Mouse (Mus musculus): ENCODE measurements around the gene Otud7b.

The Otud7b gene

DNA sequence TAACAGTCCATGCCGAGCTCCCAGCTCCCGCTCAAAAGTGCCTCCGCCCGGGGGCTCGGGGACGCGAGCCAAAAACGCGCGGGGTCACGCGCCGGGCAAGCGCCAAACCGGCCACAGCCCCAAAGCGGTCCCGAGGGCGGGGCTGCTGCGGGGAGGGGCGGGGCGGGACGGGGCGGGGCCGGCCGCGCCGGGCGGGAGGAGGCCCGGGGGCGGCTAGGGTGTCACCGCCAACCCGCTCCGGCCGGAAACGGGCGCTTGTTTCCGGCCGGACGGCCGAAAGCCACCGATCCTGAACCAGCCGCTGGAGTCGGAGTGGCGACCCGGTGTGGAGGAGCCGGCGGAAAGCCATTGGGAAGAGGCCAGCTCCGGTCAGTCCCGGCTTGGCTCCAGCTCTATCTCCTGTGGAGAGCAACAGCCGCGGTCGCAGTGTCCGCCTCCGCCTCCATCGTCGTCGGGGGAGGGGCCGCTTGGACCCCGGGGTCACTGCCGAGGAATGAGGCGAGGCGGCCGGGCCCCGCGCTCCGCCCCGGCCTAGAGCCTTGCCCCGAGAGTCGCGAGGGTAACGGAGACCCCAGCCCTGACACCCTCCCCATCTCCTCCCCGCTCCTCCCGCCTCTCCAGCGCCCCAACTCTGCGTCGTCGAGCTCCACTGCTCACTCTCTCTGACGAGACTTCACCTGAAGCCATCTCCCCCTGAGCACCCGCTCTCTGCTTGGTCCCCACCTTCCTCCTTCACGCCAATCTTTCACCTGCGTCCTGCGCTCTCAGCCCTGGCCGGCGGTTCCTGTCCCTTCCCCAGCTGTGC lies at the start of gene Otud7b:
TSS of gene Otud7b (plus strand) at position 267 of the 805 bp plus-strand sequence.
- DNase-seq (ENCODE audit: low spot score in 2 of 2): peak; percentile 64

- DNase-seq (ENCODE audit: low spot score in 2 of 2): no peak
Observed at GRCm38 (mm10) chr3:96055294-96055693, 49.0 kb upstream of the Otud7b start.

- DNase-seq (ENCODE audit: low spot score in 2 of 2): no peak
Observed at GRCm38 (mm10) chr3:96056031-96056430, 48.3 kb upstream of the Otud7b start.

- peak; percentile 72 to 81 for DNase-seq (ENCODE audit: low spot score in 2 of 2)
Observed at GRCm38 (mm10) chr3:96057747-96058204, 46.6 kb upstream of the Otud7b start.

DNA sequence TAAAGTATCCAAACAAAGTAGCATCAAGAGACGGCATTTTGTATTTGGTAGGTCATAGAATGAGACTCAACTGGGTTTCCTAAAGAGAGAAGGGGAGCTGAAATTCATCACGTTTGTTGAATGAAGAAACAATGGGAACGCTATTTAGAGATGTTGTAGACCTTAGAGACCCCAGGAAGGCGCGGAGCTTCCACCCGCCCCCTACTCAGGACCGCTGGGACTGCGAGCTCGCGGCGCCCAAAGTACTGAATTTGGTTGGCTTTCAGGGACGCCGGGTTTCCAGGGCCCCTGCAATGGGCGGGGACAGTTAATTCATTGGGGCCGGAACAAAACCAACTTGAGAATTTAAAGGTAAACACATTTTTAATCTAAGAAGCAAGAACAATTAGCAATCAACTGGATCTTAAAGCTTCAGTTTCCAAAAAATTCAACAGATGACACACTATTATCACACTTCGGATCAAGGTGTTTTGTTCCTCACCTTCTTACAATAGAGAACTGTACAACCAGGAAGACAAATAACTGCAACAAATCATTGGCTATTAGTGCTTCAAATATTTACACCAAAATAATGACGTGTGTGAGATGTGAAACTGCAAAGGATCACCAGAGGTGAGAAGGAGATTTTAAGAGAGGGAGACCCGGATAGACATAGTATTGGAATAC lies 46.0 kb upstream of the Otud7b start, which contains the start of gene Vps45:
TSS of gene Vps45 (minus strand) at position 236 of the 666 bp plus-strand sequence.
- DNase-seq (ENCODE audit: low spot score in 2 of 2): peak; percentile 43 to 51

GRCm38 (mm10) chr3:96060146-96060545 lies 44.2 kb upstream of the Otud7b start:
- DNase-seq (ENCODE audit: low spot score in 2 of 2): no peak

DNA sequence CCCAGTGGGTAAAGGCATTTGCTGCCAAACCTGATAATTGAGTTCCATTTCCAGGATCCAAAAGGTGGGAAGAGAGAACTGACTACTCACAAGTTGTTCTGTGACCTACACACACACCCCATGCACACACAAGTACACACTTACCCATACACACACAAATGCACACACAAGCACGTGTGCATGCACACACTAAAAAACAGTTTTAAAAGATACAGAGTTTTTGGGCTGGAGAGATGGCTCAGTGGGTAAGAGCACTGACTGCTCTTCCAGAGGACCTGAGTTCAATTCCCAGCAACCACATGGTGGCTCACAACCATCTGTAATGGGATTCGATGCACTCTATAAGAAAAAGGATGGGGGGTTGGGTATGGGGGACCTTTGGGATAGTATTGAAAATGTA lies 41.0 kb upstream of the Otud7b start:
- DNase-seq (ENCODE audit: low spot score in 2 of 2): no peak

- no peak for DNase-seq (ENCODE audit: low spot score in 2 of 2)
Observed at GRCm38 (mm10) chr3:96064217-96064616, 40.1 kb upstream of the Otud7b start.

DNA sequence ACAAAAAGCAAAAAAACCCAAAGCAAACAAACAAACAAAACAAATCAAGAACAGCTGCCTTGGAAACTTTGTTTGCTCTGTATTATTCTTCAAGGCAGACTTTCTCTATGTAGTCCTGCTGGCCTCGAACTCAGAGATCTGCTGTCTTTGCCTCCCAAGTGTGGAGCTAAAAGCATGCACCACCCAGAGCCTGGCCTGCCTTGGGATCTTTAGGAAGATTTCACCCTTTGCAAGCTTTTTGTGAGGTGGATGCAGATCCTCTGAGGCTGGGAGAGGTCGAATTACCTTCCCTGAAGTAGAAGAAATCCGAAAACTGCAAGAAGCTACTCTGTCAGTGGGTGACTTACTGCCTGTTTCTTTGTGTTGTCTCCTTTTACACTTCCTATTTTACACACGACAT lies 39.2 kb upstream of the Otud7b start:
- DNase-seq (ENCODE audit: low spot score in 2 of 2): no peak

GRCm38 (mm10) chr3:96065754-96066375 lies 38.5 kb upstream of the Otud7b start:
- peak in 1 of 2 experiments; percentile 29 for DNase-seq (ENCODE audit: low spot score in 2 of 2)

DNA sequence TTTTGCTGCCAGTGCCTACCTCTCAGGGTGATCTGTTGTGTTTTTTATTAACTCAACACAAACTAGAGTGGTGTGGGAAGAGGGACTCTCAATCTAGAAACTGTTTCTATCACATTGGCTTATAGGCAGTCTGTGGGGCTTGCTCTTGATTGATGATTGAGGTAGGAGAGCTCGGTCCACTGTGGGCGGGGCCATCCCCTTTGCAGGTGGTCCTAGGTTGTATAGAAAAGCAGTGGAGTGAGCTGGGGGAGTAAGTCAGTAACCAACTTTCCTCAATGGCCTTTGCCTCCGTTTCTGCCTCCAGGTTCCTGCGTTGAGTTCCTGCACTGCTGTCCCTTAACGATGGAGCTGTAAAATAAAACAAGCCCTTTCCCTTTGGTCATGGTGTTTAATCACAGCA lies 37.6 kb upstream of the Otud7b start:
- DNase-seq (ENCODE audit: low spot score in 2 of 2): no peak

- DNase-seq (ENCODE audit: low spot score in 2 of 2): no peak
Observed at GRCm38 (mm10) chr3:96069046-96069445, 35.3 kb upstream of the Otud7b start.

- no peak for DNase-seq (ENCODE audit: low spot score in 2 of 2)
Observed at GRCm38 (mm10) chr3:96069542-96069941, 34.8 kb upstream of the Otud7b start.

- no peak for DNase-seq (ENCODE audit: low spot score in 2 of 2)
Observed at GRCm38 (mm10) chr3:96070241-96070640, 34.1 kb upstream of the Otud7b start.

DNA sequence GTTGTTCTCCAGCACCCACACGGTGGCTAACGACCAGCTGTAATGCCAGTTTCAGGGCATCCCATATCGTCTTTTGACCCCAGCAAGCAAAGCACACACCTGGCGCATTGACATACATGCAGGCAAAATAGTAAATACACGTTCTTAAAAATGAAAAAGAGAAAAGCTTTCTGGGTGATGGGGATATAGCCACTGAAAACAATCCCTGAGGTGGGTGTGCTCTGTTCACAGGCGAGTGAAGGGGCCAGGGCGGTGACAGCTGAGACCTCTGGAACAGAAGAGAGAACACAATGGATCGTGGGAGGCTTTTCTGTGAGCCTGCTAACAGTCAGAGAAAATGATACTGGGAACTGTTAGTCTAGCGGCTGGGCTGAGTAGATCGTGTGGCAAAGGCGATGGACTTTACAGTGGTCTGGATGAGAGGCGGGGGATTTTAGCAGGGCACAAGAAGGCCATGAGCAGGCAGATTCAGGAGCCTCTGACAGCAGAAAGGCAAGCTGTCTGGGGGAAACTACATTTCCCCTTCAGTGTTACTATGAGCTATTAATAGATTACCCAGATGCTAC lies 31.3 kb upstream of the Otud7b start:
- DNase-seq (ENCODE audit: low spot score in 2 of 2): no peak

GRCm38 (mm10) chr3:96078066-96078465 lies 26.3 kb upstream of the Otud7b start:
- no peak for DNase-seq (ENCODE audit: low spot score in 2 of 2)

GRCm38 (mm10) chr3:96078711-96079110 lies 25.6 kb upstream of the Otud7b start:
- DNase-seq (ENCODE audit: low spot score in 2 of 2): no peak

GRCm38 (mm10) chr3:96081006-96081405 lies 23.3 kb upstream of the Otud7b start:
- peak in 1 of 2 experiments; percentile 29 for DNase-seq (ENCODE audit: low spot score in 2 of 2)

GRCm38 (mm10) chr3:96081650-96082049 lies 22.7 kb upstream of the Otud7b start:
- no peak for DNase-seq (ENCODE audit: low spot score in 2 of 2)

- no peak for DNase-seq (ENCODE audit: low spot score in 2 of 2)
Observed at GRCm38 (mm10) chr3:96082100-96082499, 22.2 kb upstream of the Otud7b start.

DNA sequence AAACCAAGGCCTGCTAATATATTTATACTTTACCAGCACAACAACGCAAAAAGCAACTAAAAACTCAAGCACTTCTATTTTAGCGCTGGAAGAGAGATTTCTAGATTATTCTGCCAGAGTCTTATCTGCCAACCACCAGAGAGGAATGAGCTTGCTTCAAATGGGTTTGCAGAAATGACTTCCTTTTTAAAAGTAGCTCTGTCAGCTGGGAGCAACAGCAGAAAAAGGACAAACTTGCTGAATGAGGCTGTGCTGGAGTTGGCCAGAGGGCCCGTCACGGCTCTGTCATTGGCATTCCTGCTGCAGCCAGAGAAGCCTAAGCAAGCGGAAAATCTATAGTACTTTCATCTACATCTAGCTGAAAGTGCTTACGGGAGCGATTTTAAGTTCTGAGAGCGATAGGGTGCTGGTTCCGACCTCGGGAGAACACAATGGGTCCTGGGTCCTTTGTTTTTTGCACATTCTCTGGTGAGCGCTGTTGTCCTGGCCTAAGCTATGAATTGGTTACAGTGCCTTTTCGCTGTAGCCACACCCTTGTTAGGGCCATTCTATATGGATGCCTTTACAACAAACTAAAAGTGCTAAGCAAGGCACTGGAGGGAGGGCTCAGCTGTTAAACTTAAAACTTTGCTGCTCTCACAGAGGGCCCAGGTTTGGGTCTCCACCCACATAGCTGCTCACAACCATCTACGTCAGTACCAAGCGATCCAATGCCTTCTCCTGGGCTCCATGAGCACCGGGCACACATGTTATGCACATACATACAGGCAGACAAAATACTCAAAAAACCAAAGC lies 21.4 kb upstream of the Otud7b start:
- DNase-seq (ENCODE audit: low spot score in 2 of 2): no peak
